Mouse (Mus musculus): ENCODE measurements around the gene Jund.

GRCm38 (mm10) chr8:70660273-70660725, 38.5 kb upstream of the Jund start, which contains the start of gene Pgpep1:
- TF ChIP-seq CTCF (IDR thresholded peaks at IDR 0.05; ENCODE audit: control insufficient read depth, insufficient read depth, low read length) (no peak), POLR2A (IDR thresholded peaks at IDR 0.05; ENCODE audit: borderline replicate concordance, control insufficient read depth, low read depth, low read length) (no peak)

Measured in bone marrow, adult 2 months (tissue).